Mouse (Mus musculus) kidney, adult 2 months (tissue): ENCODE results near the gene Esyt1. TPM values are rescaled to one million over a fixed set of nuclear protein-coding genes. Genes with fewer than 3 reads are reported as not detected.
A peak's percentile ranks its signal among the peaks of the same experiment; 100 is the strongest.

Experiments used
- DNase-seq: peaks from one replicate; pipeline ENCODE4 v3.0.0; 2021
- H3K27ac ChIP-seq: fragments of 200-500 bp; 2 replicates; pipeline ENCODE4 v1.5.1; 2012; ENCODE audit warnings: low read depth, low read length, control low read depth, inconsistent platforms; ENCODE audit not compliant: insufficient read depth
- H3K27me3 ChIP-seq: fragments of 200-500 bp; replicated peaks from 2 replicates; pipeline ENCODE4 v1.6.1; 2012; ENCODE audit warnings: mild to moderate bottlenecking, moderate library complexity, low read length, inconsistent platforms; ENCODE audit not compliant: control insufficient read depth, insufficient read depth
- H3K36me3 ChIP-seq: fragments of 200-500 bp; 2 replicates; pipeline ENCODE4 v1.6.1; 2012; ENCODE audit warnings: mild to moderate bottlenecking, moderate library complexity, low read length, inconsistent platforms; ENCODE audit not compliant: control insufficient read depth, insufficient read depth
- H3K4me1 ChIP-seq: fragments of 200-500 bp; 2 replicates; pipeline ENCODE4 v1.6.1; 2011; ENCODE audit warnings: low read length; ENCODE audit not compliant: control insufficient read depth, insufficient read depth
- H3K4me3 ChIP-seq: fragments of 200-500 bp; 2 replicates; pipeline ENCODE4 v1.5.1; 2011; ENCODE audit warnings: mild to moderate bottlenecking, low read depth, low read length, control low read depth; ENCODE audit not compliant: insufficient read depth
- CTCF ChIP-seq: fragments of 200-500 bp; conservative IDR thresholded peaks from 2 replicates; pipeline ENCODE4 v1.5.1; 2011; ENCODE audit warnings: low read depth, mild to moderate bottlenecking, control low read depth, low read length, moderate library complexity, mixed read lengths; ENCODE audit not compliant: insufficient read depth, insufficient read length
- POLR2A ChIP-seq: fragments of 200-500 bp; IDR thresholded peaks from one replicate; pipeline ENCODE4 v1.6.1; 2011; ENCODE audit warnings: low read depth, low read length, control low read depth
- WGBS: fragments of 180-500 bp; shearing (Covaris S2); methylation state at CpG from one replicate; pipeline ENCODE4 v1.1.7; 2018; 5-methylcytosine and 5-hydroxymethylcytosine counted together
- polyA plus RNA-seq: library from polyadenylated mRNA; depleted of rRNA; stranded (reverse); fragments of >200 nt; gene quantifications from 2 replicates; pipeline ENCODE4 v1.2.3, GENCODE M21; 2012; rRNA removed

Esyt1 gene
- polyA plus RNA-seq, 1 experiment = 24.5 TPM

GRCm38 (mm10) chr10:128460270-128460630 is 65.4 kb downstream of the Esyt1 start:
- Histone ChIP-seq H3K4me1 (peaks cover 10% of the 10 kb centered on the region), H3K4me3 (peak overlapping the region; percentile 60), H3K27me3 (no peaks in the 10 kb centered on the region), H3K27ac (peak overlapping the region; percentile 33; the same call in 1 of the 2 replicates), H3K36me3 (peaks cover 7% of the 10 kb centered on the region)
- WGBS = 5% methylated on average over 5 of the region's 5 CpGs
- TF ChIP-seq POLR2A (no peak), CTCF (no peak)
- no peak for DNase-seq

Other genes starting within 250 kb of the Esyt1 start
- gene Il23a, start 227.1 kb downstream of the Esyt1 start, polyA plus RNA-seq = 0.05 and 0.10 TPM in 2 replicates
- 18.1 and 21.1 TPM in 2 replicates for gene Pan2, start 222.5 kb downstream of the Esyt1 start, polyA plus RNA-seq
- 90.8 and 118 TPM in 2 replicates for gene Cnpy2, start 203.4 kb downstream of the Esyt1 start, polyA plus RNA-seq
- gene Cs, start 188.1 kb downstream of the Esyt1 start, polyA plus RNA-seq = 252 and 273 TPM in 2 replicates
- 58.7 and 72.3 TPM in 2 replicates for gene Coq10a, start 156.9 kb downstream of the Esyt1 start, polyA plus RNA-seq
- 21.5 and 22.5 TPM in 2 replicates for gene Ankrd52, start 148.8 kb downstream of the Esyt1 start, polyA plus RNA-seq
- gene Slc39a5, start 124.6 kb downstream of the Esyt1 start, polyA plus RNA-seq = 114 and 137 TPM in 2 replicates
- gene Nabp2, start 114.4 kb downstream of the Esyt1 start, polyA plus RNA-seq = 33.2 and 37.8 TPM in 2 replicates
- 19.5 and 19.6 TPM in 2 replicates for gene Rnf41, start 114.2 kb downstream of the Esyt1 start, polyA plus RNA-seq
- gene Smarcc2, start 66.6 kb downstream of the Esyt1 start, polyA plus RNA-seq = 81.3 and 81.4 TPM in 2 replicates
- gene Myl6, start 31.7 kb downstream of the Esyt1 start, polyA plus RNA-seq = 897 and 1,416 TPM in 2 replicates
- 8.4 and 10.6 TPM in 2 replicates for gene Myl6b, start 27.2 kb downstream of the Esyt1 start, polyA plus RNA-seq
- 10.0 and 11.3 TPM in 2 replicates for gene Zc3h10, start 21.9 kb upstream of the Esyt1 start, polyA plus RNA-seq
- gene Rpl41, start 23.4 kb upstream of the Esyt1 start, polyA plus RNA-seq = 1,799 and 2,275 TPM in 2 replicates
- gene Pa2g4, start 40.1 kb upstream of the Esyt1 start, polyA plus RNA-seq = 18.5 and 25.1 TPM in 2 replicates
- 26.9 and 30.2 TPM in 2 replicates for gene Erbb3, start 63.8 kb upstream of the Esyt1 start, polyA plus RNA-seq
- 520 and 798 TPM in 2 replicates for gene Rps26, start 100.9 kb upstream of the Esyt1 start, polyA plus RNA-seq
- gene Ikzf4, start 120.1 kb upstream of the Esyt1 start, polyA plus RNA-seq = 2.9 and 3.2 TPM in 2 replicates
- gene Suox, start 148.2 kb upstream of the Esyt1 start, polyA plus RNA-seq = 76.3 and 84.1 TPM in 2 replicates
- gene Rab5b, start 170.4 kb upstream of the Esyt1 start, polyA plus RNA-seq = 101 and 111 TPM in 2 replicates
- gene Pmel, start 178.3 kb upstream of the Esyt1 start, polyA plus RNA-seq = 0.61 and 1.0 TPM in 2 replicates
- gene Cdk2, start 179.2 kb upstream of the Esyt1 start, polyA plus RNA-seq = 12.4 and 12.7 TPM in 2 replicates
- 17.4 and 24.5 TPM in 2 replicates for gene Dgka, start 219.0 kb upstream of the Esyt1 start, polyA plus RNA-seq
- gene Pym1, start 222.0 kb upstream of the Esyt1 start, polyA plus RNA-seq = 17.6 and 20.0 TPM in 2 replicates